Mouse (Mus musculus) frontal cortex, adult (tissue): ENCODE results near the gene Csnk1e.
"Not testable (repeated sequence)": the region's sequence is repeated elsewhere in the genome, so short reads cannot be mapped to it uniquely, and the experiment has no call there.

Source experiments
- ATAC-seq: cut with Nextera tagmentation; 2 replicates; pipeline ENCODE4 v1.9.2; 2017; ENCODE audit warnings: mild to moderate bottlenecking, moderate library complexity, mixed read lengths; ENCODE audit not compliant: low TSS enrichment

The Csnk1e gene

GRCm38 (mm10) chr15:79455106-79455810, at the start of gene Csnk1e:
Gene Csnk1e (minus strand): TSS chr15:79455566.
- peak; percentile 72; the same call in 1 of the 2 replicates for ATAC-seq

DNA sequence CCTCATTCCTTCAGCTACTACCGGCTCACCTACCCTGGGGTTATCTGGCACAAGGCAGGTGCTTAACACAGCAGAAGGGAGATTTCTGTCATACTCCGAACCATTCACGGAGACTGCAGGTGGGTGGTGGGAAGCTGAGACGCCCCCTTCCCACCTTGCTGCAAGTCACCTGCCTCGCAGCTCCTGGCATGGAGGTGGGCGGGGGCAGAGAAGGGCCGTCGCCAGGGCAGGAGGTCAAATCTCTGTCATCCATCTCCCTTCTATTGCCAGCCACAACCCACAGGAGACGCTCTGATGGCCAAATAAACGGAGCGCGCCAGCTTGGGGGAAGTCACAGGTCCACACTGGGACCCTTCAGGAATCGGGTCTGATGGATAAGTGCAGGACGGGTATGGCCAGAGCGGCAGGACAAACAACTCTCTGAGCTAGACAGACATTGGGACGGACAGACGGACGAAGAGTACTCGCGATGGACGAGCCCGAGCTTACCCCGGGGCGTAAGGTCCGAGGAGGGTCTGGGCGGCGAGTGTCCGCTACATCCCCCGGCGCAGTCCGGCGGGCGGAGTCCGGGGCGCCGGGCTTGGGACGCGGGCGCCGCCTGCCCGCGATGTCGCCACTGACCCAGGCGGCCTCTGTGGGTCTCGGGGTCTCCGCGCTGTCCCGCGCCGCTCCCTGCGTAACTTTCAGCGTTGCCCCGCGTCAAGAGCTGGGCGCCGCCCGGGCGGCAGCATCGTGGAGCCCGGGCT, 49.5 kb upstream of the Csnk1e start, which contains the start of gene Kcnj4:
TSS of gene Kcnj4 (minus strand) at position 535 of the 746 bp plus-strand sequence.
- no peak for ATAC-seq

GRCm38 (mm10) chr15:79503438-79503837, 48.1 kb upstream of the Csnk1e start:
- no peak for ATAC-seq

DNA sequence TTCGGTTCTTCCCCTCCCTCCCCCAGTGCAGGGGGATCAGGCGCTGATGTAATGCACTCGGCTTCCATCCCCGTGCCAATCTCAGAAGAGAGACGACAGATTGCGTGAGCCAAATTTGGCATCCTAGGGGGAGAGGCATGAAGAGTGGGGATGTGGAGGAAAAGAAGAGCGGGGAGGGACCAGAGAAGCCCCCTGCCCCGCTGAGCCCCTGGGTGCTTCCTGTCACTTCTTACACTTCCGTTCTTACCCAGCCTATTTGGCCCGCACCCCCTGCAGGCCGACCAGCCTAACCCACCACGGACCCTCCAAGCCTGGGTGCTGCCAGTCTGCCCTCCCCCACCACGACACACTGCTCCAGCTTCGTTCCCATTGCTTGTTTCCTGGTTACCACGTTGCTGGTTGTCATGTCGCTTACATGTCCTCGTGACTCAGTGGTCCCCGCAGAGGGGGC, 47.5 kb upstream of the Csnk1e start:
- peak; percentile 36 for ATAC-seq

- no peak for ATAC-seq
Measured at GRCm38 (mm10) chr15:79500110-79500509, 44.7 kb upstream of the Csnk1e start.

DNA sequence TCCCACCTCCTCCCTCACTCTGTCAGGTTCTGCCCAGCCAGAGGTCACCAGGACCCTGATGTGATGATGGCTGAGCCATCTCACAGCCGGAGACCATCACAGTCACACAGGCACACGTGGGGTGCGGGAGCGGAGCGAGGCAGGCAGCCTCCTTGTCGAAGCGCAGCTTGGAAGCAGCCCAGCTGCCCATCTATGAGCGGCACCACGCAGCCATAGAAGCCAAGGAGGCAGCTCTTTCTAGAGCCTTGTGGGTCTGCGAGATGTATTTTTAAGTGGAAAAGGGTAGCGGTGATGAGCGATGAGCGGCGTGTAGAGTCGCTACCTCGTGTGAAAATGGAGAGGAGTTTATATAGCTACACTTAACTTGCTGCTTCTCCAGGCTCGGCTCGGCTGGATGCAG, 38.2 kb upstream of the Csnk1e start:
- ATAC-seq: peak; percentile 69

DNA sequence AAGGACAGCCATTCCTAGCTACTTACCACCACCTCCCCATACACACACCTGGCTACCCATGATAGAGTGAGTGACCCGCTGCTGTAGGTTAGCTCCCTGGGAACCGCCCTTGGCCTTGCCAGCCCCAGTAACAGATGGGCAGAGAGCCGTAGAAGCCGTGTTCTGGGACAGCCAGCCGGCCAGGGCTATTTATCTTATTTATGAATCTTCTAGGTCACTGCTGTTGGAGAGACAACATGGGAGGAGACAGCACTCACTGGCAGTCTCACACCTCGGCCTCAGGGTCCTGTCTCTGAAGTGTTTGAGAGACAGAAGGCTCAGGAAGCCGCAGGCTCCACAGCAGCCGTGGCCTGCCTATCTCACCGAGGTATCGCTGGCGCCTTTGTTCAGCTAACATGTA, 34.1 kb upstream of the Csnk1e start:
- ATAC-seq: no peak

GRCm38 (mm10) chr15:79481181-79481688, 25.9 kb upstream of the Csnk1e start:
- peak; percentile 83 for ATAC-seq

DNA sequence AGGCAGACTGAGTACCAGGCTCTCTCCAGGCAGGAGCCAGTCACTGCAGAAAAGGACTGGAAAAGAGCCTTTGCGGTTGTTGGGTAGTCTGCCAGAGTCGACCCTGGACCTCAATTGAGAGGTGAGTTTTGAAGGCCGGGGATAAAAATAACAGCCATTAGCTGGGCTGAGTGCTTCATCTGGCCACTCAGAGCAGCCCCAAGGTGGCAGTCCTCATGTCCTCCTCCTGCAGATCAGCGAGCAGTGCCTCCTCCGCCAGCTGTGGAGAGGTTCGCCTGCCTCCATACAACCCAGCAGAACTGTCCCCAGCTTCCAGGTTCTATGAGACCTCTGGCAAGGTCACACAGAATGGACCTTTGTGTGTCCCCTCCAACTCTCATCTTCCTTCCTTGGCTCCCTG, 21.9 kb upstream of the Csnk1e start:
- no peak for ATAC-seq

DNA sequence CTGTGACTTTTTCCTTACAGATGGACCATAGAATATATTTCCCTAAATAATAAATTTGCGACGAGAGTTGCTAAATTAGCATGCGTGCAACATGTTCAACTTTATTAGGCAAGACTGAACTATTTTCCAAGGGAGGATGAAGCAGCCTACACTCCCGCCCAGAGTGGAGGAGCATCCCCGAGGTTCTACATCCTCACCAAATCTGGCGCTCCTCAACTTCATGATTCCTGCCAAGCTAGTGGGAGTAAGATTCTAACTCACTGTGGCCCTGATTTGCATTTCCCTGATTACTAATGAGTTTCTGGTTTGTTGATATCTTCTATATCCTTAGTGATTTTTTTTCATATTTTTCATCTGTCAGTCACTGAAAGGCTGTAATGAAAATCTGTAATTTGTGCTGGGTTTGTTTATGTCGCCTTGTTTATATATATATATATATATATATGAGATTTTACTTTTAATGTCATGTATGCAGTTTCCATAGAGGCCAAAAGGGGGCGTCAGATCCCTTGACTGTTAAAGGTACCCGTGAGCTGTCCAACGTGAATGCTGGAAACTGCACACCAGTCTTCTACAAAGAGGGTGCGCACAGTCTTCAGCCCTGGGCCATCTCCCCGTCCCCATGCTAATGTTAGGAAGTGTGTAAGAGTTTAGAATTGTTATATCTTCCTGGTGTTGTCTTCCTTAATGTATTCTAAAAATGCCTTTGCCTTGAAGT, 18.4 kb upstream of the Csnk1e start:
- 0 out of 2 replicates have a peak, but pooled peaks have one; percentile 43 for ATAC-seq

- ATAC-seq: no peak
Measured at GRCm38 (mm10) chr15:79473042-79473441, 17.7 kb upstream of the Csnk1e start.

- ATAC-seq: peak; percentile 60; the same call in 1 of the 2 replicates
Measured at GRCm38 (mm10) chr15:79471095-79471494, 15.7 kb upstream of the Csnk1e start.

GRCm38 (mm10) chr15:79470583-79470982, 15.2 kb upstream of the Csnk1e start:
- ATAC-seq: peak; percentile 10; the same call in 1 of the 2 replicates

DNA sequence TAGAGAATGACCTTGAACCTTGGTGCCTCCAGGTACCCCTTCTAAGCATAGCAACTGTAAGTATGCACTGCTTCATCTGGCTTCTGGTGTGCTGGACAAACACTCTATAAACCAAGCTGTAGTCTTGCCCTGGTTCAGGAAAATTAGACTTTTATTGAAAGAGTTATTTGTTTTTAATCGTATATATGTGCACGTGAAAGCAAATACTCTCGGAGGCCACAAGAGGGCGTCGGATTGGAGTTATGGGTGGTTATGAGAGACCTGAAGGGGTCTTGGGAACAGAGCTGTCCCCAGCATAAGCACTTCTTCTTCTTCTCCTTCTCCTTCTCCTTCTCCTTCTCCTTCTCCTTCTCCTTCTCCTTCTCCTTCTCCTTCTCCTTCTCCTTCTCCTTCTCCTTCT, 14.2 kb upstream of the Csnk1e start:
- ATAC-seq: no peak

DNA sequence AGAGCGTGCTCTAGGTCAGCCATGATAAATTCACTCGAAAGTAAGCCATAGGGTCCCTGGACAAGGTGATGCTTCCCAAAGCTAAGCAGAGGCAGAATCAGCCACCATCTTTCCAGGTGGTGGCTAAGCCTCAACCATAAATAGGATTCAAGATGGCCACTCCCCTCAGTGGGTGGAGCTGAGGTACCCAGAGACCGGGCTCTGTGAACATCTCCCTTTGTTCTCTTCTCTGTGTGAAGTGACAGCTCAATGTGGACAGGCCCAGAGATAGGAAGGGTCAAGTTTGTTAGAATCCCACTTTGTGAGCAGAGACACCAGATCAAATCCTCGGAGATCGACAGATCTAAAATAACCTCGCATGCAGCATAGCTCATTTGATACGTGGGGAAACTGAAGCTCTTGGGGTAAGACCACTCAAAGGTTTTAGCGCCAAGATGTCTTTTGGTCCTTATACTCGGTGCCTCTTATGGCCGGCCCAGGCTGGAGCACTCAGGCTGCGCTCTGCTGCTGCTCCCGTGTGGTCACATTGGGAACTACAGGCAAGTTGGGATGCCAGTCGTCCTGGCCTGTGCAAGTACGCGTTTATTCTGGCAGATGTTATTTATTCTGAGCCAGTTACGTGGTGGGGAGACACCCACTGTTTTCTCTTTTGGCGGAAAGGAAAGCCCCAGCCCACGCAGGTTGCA, 11.4 kb upstream of the Csnk1e start:
- peak; percentile 63; the same call in 1 of the 2 replicates for ATAC-seq

- no peak for ATAC-seq
Measured at GRCm38 (mm10) chr15:79456546-79456945, 1.2 kb upstream of the Csnk1e start.

DNA sequence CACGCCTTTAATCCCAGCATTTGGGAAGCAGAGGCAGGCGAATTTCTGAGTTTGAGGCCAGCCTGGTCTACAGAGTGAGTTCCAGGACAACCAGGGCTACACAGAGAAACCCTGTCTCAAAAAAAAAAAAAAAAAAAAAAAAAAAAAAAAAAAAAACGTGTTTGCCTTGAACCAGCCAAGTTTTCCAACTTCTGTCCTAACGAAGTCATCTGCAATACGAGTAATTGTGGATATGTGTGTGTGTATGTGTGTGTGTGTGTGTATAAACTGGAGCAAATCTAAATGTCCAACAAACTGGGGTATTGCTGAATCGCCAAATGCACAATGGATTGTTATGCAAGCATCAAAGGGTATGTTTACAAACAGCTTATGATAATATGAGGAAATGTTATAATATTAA, 738 bp upstream of the Csnk1e start:
- not testable (repeated sequence) for ATAC-seq

DNA sequence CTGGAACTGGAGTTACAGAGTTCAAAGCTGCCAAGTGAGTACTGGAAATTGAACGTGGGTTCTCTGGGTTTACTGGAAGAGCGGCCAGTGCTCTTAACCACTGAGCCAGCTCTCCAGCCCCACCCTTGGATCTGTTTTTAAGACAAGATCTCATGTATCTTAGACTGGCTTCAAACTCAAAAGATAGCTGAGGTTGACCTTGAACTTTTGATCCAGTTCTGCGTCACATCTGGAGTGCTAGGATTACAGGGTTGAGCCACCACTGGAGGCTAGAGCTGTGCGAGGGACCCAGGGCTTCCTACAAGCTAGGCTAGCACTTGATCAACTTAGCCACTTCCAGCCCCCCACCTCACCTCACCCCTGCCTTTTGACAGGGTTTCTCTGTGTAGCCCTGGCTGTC, 1.5 kb downstream of the Csnk1e start:
- ATAC-seq: no peak

DNA sequence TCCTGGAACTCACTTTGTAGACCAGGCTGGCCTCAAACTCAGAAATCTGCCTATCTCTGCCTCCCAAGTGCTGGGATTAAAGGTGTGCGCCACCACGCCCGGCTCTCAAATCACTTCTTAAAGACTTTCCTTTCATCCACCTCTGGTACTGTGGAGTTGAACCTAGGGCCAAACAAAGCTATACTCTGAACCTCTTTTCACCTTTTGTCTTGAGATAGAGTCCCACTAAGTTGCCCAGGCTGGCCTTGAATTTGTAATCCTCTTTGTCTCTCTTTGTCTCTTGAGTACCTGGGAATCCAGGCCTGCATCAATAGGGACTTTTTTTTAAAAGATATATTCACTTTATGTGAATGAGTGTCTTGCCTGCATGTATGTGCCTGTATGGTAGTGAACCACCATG, 7.3 kb downstream of the Csnk1e start:
- no peak for ATAC-seq

DNA sequence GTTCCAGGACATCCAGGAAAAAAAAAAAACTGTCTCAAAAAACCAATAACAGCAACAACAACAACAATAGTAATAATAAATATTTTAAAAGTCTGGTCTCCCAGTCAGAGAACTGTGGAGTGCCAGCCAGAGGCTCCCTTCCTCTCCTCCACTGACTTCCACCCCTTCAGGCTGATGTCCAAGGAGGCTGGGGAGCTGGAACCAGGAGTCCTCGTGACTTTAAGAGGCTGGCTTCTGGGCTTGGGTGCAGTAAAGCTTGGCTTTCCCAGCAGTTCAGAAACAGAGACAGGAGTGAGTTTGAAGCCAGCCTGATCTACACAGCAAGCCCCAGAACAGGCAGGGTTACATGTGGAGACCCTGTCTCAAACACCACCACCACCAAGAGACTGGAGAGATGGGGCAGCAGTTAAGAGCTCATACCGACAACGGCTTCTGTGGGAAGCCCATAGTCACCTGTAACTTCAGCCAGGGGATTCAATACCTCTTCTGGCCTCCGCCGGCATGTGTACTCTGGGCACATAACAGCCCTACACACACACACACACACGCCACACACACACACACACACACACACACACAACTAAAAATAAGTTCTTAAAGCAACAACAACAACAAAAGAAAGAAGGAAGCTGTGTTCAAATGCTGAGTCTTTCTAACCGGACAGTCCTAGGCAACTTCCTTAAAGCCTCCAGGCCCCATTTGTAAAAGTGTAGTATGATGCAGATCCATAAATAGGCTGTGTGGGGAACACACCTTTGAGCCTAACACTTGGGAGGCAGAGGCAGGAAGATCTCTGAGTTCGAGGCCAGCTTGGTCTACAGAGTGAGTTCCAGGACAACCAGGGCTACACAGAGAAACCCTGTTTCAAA, 9.3 kb downstream of the Csnk1e start:
- ATAC-seq: no peak
